Mouse (Mus musculus) stomach, postnatal 0 days (tissue): Measurements from ENCODE around the gene Mpl. TPM values are rescaled to one million over a fixed set of nuclear protein-coding genes. Genes with fewer than 3 reads are reported as not detected.
A peak's percentile ranks its signal among the peaks of the same experiment; 100 is the strongest.

ENCODE experiments used
- ATAC-seq: fragments of 200-750 bp; cut with Nextera tagmentation; 2 replicates; pipeline ENCODE4 v1.8.0; 2017; ENCODE audit not compliant: low FRiP score, low TSS enrichment
- DNase-seq: peaks from one replicate; pipeline ENCODE4 v3.0.0-alpha.2; 2016; ENCODE audit warnings: low spot score
- H3K27ac ChIP-seq: fragments of 300-500 bp; sonication (generic); replicated peaks from 2 replicates; pipeline ENCODE4 v1.5.1; 2014; ENCODE audit warnings: mild to moderate bottlenecking, control low read depth
- H3K27me3 ChIP-seq: fragments of 300-500 bp; sonication (generic); 2 replicates; pipeline ENCODE4 v1.6.1; 2014; ENCODE audit warnings: low read length; ENCODE audit not compliant: control insufficient read depth, insufficient read depth
- H3K36me3 ChIP-seq: fragments of 300-500 bp; sonication (generic); 2 replicates; pipeline ENCODE4 v1.6.1; 2014; ENCODE audit warnings: low read length, mixed read lengths; ENCODE audit not compliant: control insufficient read depth, insufficient read depth
- H3K4me1 ChIP-seq: fragments of 300-500 bp; sonication (generic); replicated peaks from 2 replicates; pipeline ENCODE4 v1.6.1; 2014; ENCODE audit warnings: antibody characterized with exemption; ENCODE audit not compliant: control insufficient read depth, insufficient read depth
- H3K4me2 ChIP-seq: fragments of 300-500 bp; sonication (generic); replicated peaks from 2 replicates; pipeline ENCODE4 v1.6.1; 2014; ENCODE audit warnings: low read depth, mild to moderate bottlenecking, control low read depth, moderate library complexity
- H3K4me3 ChIP-seq: fragments of 300-500 bp; sonication (generic); 2 replicates; pipeline ENCODE4 v1.5.1; 2014; ENCODE audit warnings: low read depth, low read length, control low read depth
- H3K9ac ChIP-seq: fragments of 300-500 bp; sonication (generic); 2 replicates; pipeline ENCODE4 v1.6.1; 2014; ENCODE audit warnings: mild to moderate bottlenecking, low read length, control low read depth, mixed read lengths
- H3K9me3 ChIP-seq: fragments of 300-500 bp; sonication (generic); 2 replicates; pipeline ENCODE4 v1.6.1; 2016; ENCODE audit warnings: low read length; ENCODE audit not compliant: control insufficient read depth
- CTCF ChIP-seq: IDR thresholded peaks from 2 replicates; pipeline ENCODE4 v1.5.1; 2016; ENCODE audit warnings: antibody characterized with exemption, low read depth, mild to moderate bottlenecking, moderate library complexity
- EP300 ChIP-seq: optimal IDR thresholded peaks from 2 replicates; pipeline ENCODE3; 2016; ENCODE audit warnings: antibody characterized with exemption
- whole genome bisulfite sequencing: fragments of 180-500 bp; shearing (Covaris S2); extraction: QIAGEN DNeasy Blood & Tissue Kit; methylation state at CpG from one replicate; pipeline ENCODE4 v1.1.7; 2014; 5-methylcytosine and 5-hydroxymethylcytosine counted together
- polyA plus RNA-seq: library from polyadenylated mRNA; unstranded; fragments of >200 nt; fragmentation: Nextera tagmentation; extraction: Ambion mirVana; gene quantifications from 2 replicates; pipeline ENCODE4 v1.2.1, GENCODE M21; 2015

The Mpl gene
- polyA plus RNA-seq, 1 experiment from 2014 or later: 0.05 TPM

- Histone ChIP-seq H3K9me3 (no peaks in the 10 kb centered on the region), H3K4me2 (peak overlapping the region; percentile 59), H3K9ac (peak overlapping the region; percentile 47), H3K4me1 (no peaks in the 10 kb centered on the region), H3K36me3 (no peaks in the 10 kb centered on the region), H3K27me3 (no peaks in the 10 kb centered on the region), H3K4me3 (peak overlapping the region; percentile 28), H3K27ac (peak overlapping the region; percentile 73)
- peak; percentile 75 for DNase-seq
- TF ChIP-seq EP300: no peak
- peak; percentile 62 for TF ChIP-seq CTCF
- WGBS: 19% methylated on average over 18 of the region's 18 CpGs
- peak; percentile 86 for ATAC-seq
These were observed 11.4 kb downstream of the Mpl start for GRCm38 (mm10) chr4:118445781-118446414.

DNA sequence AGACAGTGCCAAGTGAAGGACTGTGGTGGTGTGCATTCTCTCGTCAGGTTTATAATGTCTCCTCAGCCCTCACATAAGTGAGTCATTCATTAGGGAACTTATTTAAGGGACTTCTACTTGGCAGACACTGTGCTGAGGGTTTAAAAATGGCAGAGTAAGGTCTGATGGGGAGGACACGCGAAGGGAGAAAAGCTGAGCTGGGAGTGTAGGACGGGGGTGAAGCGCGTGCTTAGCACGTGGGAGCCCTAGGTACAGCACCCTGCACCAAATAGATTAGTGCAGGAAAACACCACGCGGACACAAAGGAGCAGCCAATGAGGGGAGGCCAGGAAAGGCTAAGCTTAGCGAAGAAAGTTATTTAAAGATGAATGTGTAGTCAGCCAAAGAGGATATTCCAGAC is 12.2 kb downstream of the Mpl start:
- DNase-seq (no peak), ATAC-seq (no peak)
- Histone ChIP-seq H3K36me3 (no peaks in the 10 kb centered on the region), H3K4me1 (no peaks in the 10 kb centered on the region), H3K9me3 (no peaks in the 10 kb centered on the region), H3K4me2 (no peak overlapping the region), H3K27ac (peak overlapping the region; percentile 31; the same call in 1 of the 2 replicates), H3K4me3 (no peak overlapping the region), H3K9ac (no peak overlapping the region), H3K27me3 (no peaks in the 10 kb centered on the region)
- WGBS: 57% methylated on average over 10 of the region's 10 CpGs
- TF ChIP-seq CTCF: no peak

- Histone ChIP-seq H3K27ac (peak overlapping the region; percentile 88), H3K27me3 (no peaks in the 10 kb centered on the region), H3K9ac (peak overlapping the region; percentile 64), H3K9me3 (no peaks in the 10 kb centered on the region), H3K4me2 (peak overlapping the region; percentile 55), H3K36me3 (no peaks in the 10 kb centered on the region; the same call in 1 of the 2 replicates), H3K4me3 (peak overlapping the region; percentile 52), H3K4me1 (peaks cover 7% of the 10 kb centered on the region; the same call in 1 of the 2 replicates)
- TF ChIP-seq EP300 (no peak), CTCF (no peak)
- DNase-seq (no peak), ATAC-seq (no peak)
- WGBS: 5% methylated on average over 12 of the region's 12 CpGs
These were observed 19.5 kb downstream of the Mpl start for GRCm38 (mm10) chr4:118437829-118438253.

DNA sequence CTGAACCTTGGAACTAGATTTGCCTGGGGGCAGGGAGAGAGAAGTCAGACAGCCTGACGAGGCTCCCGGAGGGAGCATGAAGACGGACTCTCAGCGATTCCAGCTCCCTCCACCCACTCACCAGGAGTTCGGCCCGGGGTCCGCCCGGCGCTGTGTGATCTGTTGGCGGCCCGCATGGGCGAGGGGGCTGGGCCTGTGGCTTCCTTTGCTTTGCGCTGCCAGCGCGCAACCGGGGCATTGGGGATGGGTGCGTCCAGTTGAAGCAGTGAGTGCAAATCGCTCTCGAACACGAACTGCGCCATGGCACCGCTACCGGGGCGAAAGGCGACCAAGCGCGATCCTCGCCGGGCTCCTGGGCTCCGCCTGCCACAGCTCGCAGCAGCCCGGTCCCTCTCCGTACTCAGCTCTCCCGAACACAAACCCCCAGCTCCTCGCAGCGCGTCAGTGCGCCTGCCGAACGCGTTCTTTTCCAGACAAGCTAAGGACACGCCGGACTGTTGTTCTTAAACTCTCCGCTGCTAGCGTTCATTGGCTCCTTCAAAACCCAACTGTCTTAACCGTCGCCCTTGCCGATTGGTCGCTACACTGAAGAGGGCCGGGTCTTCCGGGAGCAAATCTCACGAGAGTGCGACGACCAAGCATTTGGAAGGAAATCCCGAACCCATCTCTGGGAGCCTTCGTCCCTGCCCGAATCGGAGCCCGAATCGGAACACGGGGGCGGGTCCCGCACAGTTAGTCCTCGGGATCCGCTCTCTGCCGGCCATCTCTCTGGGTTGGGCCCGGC is 20.3 kb downstream of the Mpl start, which contains the start of gene Cdc20:
Gene Cdc20 (minus strand): TSS at position 533 of the 784 bp plus-strand sequence.
- peak; percentile 96 for ATAC-seq
- Histone ChIP-seq H3K4me2 (peak within 1 kb of the TSS; percentile 90), H3K4me3 (peak within 1 kb of the TSS; percentile 52), H3K27ac (peak within 1 kb of the TSS; percentile 88), H3K36me3 (peaks cover 7% of the 10 kb centered on the region), H3K4me1 (peaks cover 7% of the 10 kb centered on the region; the same call in 1 of the 2 replicates), H3K27me3 (no peaks in the 10 kb centered on the region), H3K9ac (peak within 1 kb of the TSS; percentile 73), H3K9me3 (no peaks in the 10 kb centered on the region)
- WGBS: under 1% methylated on average over 65 of the region's 67 CpGs
- peak; percentile 91 for DNase-seq
- TF ChIP-seq CTCF (peak; percentile 4; the same call in 1 of the 2 replicates), EP300 (peak; percentile 90)

- ATAC-seq (no peak), DNase-seq (no peak)
- Histone ChIP-seq H3K27me3 (no peaks in the 10 kb centered on the region), H3K4me3 (no peak overlapping the region), H3K27ac (no peak overlapping the region), H3K4me1 (peaks cover 11% of the 10 kb centered on the region), H3K9ac (no peak overlapping the region), H3K4me2 (no peak overlapping the region), H3K36me3 (peaks cover 15% of the 10 kb centered on the region), H3K9me3 (no peaks in the 10 kb centered on the region)
- no peak for TF ChIP-seq EP300
- no peak for TF ChIP-seq CTCF
- WGBS: 72% methylated on average over 8 of the region's 8 CpGs
These were observed 25.0 kb downstream of the Mpl start for GRCm38 (mm10) chr4:118432332-118432731.
